Mouse (Mus musculus) liver, postnatal 0 days (tissue): ENCODE data around the gene Cyp2d22.

ENCODE experiments used
- CTCF ChIP-seq: sonication (generic); IDR thresholded peaks from 2 replicates; pipeline ENCODE4 v1.5.1; 2016; ENCODE audit warnings: antibody characterized with exemption, low read depth
- EP300 ChIP-seq: IDR thresholded peaks from 2 replicates; pipeline ENCODE4 v1.6.1; 2016; ENCODE audit warnings: antibody characterized with exemption, low read depth, mild to moderate bottlenecking

- TF ChIP-seq CTCF (no peak), EP300 (peak; percentile 78)
Observed at GRCm38 (mm10) chr15:82380714-82381062, 628 bp upstream of the Cyp2d22 start.
